Mouse (Mus musculus): ENCODE measurements around the gene Mpp4.

Mpp4 gene

GRCm38 (mm10) chr1:59166232-59166905 lies 3.2 kb upstream of the Mpp4 start:
- DNase-seq: peak in 1 of 2 experiments; percentile 34

GRCm38 (mm10) chr1:59163918-59164317 lies 729 bp upstream of the Mpp4 start:
- no peak for DNase-seq

DNA sequence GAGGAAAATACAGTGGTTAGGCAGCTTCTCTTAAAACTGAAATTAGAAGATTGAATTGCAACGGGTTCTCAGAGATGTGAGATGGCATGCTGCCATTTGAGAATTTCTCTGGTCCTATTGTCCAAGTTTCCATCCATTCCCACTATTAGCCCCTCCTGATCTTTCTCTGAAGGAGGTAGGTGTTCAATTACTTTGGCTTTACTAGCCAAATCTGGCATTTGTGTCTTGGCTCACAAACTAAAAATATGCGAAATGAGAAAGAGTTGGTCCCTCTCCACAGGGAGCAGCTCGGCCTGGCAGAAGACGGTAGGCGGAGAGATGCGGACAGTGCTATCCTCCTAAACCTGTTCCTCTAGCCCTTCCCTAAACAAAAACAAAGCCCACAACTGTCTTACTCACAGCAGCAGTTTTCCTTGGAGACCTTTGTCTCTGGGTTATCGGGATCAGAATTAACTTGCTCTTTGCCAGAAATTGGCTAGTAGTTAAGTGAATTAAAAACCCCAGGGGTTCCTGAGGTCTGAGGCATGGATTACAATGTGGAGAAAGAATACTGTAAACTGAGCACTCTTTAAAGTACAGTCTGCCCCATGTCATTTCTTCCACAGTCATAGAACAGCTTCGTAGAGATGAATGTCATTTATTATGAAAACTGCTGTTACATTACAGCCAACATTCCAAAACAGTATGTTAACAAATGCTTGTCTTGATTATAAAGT lies 722 bp downstream of the Mpp4 start:
- DNase-seq: no peak

DNA sequence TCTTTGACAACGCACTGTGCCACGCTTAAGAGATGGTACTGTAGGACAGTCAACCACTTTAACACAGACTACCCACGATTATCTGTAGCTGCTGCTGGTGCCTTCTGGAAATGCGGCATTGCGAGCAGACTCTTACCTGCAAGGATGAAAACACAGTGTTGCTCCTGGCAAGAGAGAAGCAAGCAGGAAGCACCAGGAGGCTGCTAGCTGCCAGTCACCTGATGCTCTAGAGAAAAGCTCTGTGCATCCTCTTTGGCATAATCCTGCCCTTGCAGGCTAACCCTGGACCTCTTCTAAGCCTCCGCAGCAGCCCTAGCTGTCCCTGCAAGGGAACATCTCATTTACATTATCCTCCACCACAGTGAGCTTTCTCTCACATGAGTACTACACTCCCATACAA lies 1.8 kb downstream of the Mpp4 start:
- no peak for DNase-seq

DNA sequence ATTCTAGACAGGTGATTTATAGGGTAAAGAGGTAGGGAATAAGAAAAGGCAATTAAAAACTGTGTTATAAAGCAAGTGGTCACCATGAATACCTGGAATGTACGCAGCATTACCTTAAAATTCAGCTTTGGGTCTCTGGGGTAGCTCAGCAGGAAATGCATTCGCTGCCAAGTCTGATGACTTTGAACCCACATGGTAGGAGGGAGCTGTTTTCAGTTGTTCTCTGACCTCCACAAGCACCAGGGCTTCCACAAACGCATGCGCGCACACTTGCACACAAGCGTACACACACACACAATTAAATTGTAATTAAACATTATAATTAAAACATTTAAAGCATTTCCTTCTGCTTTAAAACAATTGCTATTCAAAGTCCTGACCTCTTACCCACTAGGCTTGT lies 2.3 kb downstream of the Mpp4 start:
- DNase-seq: peak; percentile 53 to 65

DNA sequence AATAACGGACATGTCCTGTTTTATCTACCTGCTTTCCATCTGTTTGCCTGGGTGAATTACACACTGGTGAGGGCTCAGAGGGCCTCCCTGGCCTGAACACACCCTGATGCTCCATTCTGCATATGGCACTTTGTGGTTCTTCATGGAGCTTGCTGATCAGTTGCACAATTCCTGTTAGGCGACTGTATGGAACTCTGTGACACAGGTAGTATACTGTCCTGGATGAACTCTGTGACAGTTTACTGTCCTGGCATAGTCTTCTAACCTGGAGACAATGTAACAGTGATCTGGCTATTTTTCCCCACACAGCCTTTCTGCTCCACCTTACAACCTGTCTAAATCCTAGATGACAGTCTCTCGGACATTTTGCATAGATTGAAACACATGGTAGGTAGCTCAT lies 4.1 kb downstream of the Mpp4 start:
- DNase-seq: no peak

- DNase-seq: no peak
Observed at GRCm38 (mm10) chr1:59158498-59158897, 4.7 kb downstream of the Mpp4 start.

- DNase-seq: peak; percentile 54 to 77
Observed at GRCm38 (mm10) chr1:59157846-59158245, 5.3 kb downstream of the Mpp4 start.

- no peak for DNase-seq
Observed at GRCm38 (mm10) chr1:59152346-59152745, 10.8 kb downstream of the Mpp4 start.

DNA sequence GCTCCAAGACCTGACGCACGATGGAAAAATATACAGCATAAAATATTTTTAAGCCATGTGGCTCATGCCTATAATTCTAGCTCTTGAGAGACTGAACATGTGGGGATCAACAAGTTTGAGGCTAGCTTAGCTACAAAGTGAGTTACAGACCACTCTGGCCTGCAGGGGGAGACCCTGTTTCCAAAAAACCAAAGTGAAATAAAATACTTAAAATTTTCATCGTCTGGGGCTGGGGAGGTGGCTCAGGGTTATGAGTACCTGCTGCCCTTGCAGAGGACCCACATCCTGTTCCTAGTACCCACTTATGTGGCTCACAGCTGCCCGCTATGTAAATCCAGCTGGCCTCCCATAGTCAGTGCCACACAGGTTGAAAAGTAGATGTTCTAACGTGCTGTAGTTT lies 12.6 kb downstream of the Mpp4 start:
- no peak for DNase-seq

- peak; percentile 56 to 63 for DNase-seq
Observed at GRCm38 (mm10) chr1:59144543-59144942, 18.6 kb downstream of the Mpp4 start.

DNA sequence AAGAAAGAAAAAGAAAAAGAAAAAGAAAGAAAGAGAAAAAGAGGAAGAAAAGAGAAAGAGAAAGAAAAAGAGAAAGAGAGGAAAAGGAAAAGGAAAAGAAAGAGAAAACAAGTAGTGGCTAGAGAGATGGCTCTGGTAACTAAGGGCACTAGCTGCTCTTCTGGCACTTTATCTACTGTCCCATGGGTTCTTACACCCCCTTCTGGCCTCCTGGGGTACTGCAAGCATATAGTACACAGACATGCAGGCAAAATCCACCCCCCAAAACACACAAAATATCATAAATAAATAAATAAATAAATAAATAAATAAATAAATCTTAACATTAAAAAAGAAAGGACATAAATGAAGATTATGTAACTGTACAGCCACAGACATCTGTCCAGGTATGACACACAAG lies 20.4 kb downstream of the Mpp4 start:
- peak; percentile 75 to 88 for DNase-seq

DNA sequence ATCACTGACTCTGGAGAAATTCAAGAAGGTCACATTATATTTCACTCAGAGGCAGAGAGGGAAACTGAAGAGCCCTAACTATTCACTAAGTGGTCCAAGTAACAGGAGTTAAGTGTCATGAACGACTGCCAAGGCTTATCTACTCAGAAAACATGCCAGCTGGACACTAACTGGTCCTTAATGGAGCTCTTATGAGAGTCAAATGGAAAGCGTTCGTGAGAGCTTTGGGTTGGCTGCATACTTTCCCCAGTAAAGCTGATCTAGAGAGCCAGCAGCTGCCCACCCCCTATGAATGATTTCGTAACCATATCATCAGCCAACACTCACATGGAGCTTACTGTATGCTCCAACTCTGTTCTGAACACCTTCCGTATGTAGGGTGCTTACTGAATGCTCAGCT lies 28.8 kb downstream of the Mpp4 start:
- DNase-seq: no peak

- DNase-seq: no peak
Observed at GRCm38 (mm10) chr1:59128879-59129278, 34.3 kb downstream of the Mpp4 start.

DNA sequence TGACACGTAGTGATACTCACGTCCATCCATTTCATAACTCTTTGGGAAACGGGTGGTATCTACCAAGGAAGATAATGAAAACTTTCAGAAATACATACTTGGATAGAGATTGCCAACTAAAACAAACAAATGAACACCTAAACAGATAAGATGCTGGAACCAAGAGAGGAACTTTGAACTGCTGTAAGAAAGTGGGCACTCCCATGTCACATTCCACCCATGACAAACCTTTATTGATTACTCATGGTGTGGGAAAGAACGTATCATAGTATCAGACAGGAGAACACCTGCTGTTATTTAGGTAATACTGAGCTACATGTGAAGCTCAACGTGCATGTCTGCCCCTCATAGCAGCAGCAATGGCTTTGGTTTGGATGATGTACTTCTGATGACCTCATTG lies 37.6 kb downstream of the Mpp4 start:
- DNase-seq: no peak

DNA sequence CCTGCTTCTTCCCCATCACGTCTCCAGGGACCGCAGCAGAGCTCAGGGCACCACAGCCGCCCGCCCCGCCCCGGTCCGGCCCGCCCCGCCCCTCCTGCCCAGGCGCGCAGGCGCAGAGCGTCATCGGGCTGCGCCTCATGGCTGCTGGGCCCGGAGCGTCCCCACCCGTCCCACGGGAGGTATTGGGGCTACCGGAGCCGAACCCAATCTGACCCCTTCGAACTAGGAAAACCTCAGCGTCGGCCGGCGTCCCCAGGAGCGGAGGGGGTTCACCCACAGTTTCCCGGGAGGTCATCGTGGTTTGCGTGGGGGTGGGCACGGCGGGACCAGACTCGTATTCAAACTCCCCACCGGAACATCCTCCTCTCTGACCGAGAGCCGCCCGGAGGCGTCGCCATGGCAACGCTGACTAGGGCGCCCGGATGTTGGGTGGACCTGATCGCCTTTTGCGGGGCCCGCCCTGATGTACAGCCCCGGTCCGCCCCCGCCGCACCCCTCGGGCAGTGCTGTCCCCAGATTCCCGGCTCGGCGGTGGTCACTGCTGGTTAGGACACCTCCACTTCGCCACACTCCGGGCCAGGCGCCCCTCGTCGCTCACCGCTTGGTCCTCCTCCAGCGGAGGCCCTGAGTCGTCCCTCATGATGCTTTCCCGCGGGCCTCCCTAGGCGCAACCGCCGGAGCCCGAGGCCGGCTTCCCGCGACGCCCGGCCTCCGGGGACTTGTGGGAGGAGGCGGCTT lies 43.3 kb downstream of the Mpp4 start, which contains the start of gene Tmem237:
Tmem237 (minus strand) TSS at position 689 of the 738 bp plus-strand sequence.
- peak; percentile 93 to 96 for DNase-seq

- DNase-seq: peak in 1 of 2 experiments; percentile 38
Observed at GRCm38 (mm10) chr1:59110524-59110923, 52.7 kb downstream of the Mpp4 start.

DNA sequence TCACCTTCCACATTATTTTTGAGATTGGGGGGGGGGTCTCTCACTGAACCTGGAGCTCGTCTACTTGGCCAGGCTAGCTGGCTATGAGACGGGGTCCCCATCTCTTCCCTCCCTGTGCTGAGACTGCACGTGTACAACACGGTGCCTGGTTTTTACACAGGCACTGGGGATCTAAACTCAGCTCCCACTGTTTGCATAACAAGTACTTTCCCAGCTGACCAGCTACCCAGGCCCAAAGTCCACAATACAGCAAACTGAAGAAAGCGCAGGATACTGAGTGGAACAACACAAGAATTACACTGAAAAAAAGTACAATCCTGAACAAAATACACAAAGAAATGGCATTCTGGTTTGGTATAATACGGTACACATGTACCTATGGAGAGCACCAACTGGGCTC lies 61.1 kb downstream of the Mpp4 start:
- DNase-seq: peak; percentile 43 to 76

GRCm38 (mm10) chr1:59101020-59101419 lies 62.2 kb downstream of the Mpp4 start:
- no peak for DNase-seq

GRCm38 (mm10) chr1:59094705-59095104 lies 68.5 kb downstream of the Mpp4 start, which contains the start of gene C2cd6:
TSS of gene C2cd6 (minus strand) at chr1:59094900.
- DNase-seq: no peak

Data from kidney, postnatal 25 days (tissue).